Mouse (Mus musculus): ENCODE results near the gene Gpr85.

DNA sequence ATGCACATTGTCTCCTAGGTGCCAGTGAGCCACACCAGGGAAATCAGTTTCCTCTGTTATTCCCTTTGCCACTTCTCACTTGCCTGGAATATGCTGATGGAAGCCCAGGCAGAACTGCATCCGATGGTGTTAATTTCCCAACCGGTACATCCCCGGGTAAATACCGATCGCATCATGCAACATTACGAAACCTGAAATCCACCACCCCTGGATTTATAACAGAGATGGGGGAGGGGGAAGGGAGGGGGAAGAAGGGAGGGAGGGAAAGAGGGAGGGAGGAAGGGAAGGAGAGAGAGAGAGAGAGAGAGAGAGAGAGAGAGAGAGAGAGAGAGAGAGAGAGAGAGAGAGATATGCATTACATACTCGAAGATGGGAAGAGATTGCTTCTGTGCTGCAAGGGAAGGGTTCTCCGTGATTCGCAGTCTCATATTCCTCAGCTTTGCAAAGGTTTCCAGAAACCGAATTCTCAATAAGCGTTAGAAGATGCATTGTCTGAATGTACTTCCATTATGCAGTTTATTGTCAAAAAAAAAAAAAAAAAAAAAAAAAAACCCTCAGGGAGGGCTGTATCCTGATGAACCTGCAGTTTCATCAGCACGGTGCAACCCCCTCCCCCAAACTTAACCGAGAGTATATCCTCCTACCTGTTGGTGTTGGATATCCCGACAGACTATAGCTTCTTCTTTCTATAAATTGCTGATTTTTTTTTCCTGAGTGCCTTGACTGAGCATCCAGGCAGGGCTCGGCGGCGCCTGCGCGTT is 1.6 kb downstream of the Gpr85 start:
- TF ChIP-seq EP300 (IDR thresholded peaks at IDR 0.05; ENCODE audit: insufficient read depth, low read depth, low read length), result no peak
- no peak for TF ChIP-seq CTCF (IDR thresholded peaks at IDR 0.05)
- no peak for TF ChIP-seq POLR2A (IDR thresholded peaks at IDR 0.05; ENCODE audit: insufficient read depth, low read depth, low read length)

Data from heart, adult 2 months (tissue).